In genomic region chr6:122764446-122765297, GRCm38 (mm10) we compare ENCODE assay signal across 8 mouse cellular contexts. TPM values are rescaled to one million over a fixed set of nuclear protein-coding genes. Genes with fewer than 3 reads are reported as not detected.
DNase-seq lines count a peak whose midpoint lies in the region; ATAC-seq and TF ChIP-seq lines count a peak whose summit lies in the region.

No protein-coding gene starts in this region.

- peaks cover 25% of the 10 kb centered on the region for H3K27me3 ChIP-seq in kidney, embryonic 14.5 days (ENCODE audit: control insufficient read depth, insufficient read depth, low read length)
- 0 out of 2 replicates have a peak, but pooled peaks cover 5% of the 10 kb centered on the region for H3K27me3 ChIP-seq in forebrain, embryonic 15.5 days
- no peaks in the 10 kb centered on the region for H3K27me3 ChIP-seq in hindbrain, postnatal 0 days (ENCODE audit: insufficient read depth, low read length)
- H3K27me3 ChIP-seq in limb, embryonic 14.5 days (ENCODE audit: control insufficient read depth, insufficient read depth, low read length) = no peaks in the 10 kb centered on the region
- H3K27me3 ChIP-seq in neural tube, embryonic 12.5 days (replicated peaks) = peaks cover 4% of the 10 kb centered on the region; the same call in 1 of the 2 replicates

- H3K36me3 ChIP-seq in kidney, embryonic 14.5 days (ENCODE audit: control insufficient read depth, insufficient read depth, low read length) = no peaks in the 10 kb centered on the region
- no peaks in the 10 kb centered on the region for H3K36me3 ChIP-seq in forebrain, embryonic 15.5 days
- H3K36me3 ChIP-seq in hindbrain, postnatal 0 days (ENCODE audit: insufficient read depth, low read length) = no peaks in the 10 kb centered on the region
- no peaks in the 10 kb centered on the region for H3K36me3 ChIP-seq in limb, embryonic 14.5 days (ENCODE audit: control insufficient read depth, insufficient read depth, low read length)
- no peaks in the 10 kb centered on the region for H3K36me3 ChIP-seq in neural tube, embryonic 12.5 days

- H3K9ac ChIP-seq in kidney, embryonic 14.5 days (ENCODE audit: low read depth, low read length) = peak overlapping the region; percentile 37
- peak overlapping the region; percentile 75 for H3K9ac ChIP-seq in forebrain, embryonic 15.5 days (replicated peaks)
- peak overlapping the region; percentile 60 for H3K9ac ChIP-seq in hindbrain, postnatal 0 days (replicated peaks; ENCODE audit: low read length)
- H3K9ac ChIP-seq in limb, embryonic 14.5 days (ENCODE audit: low read depth, low read length, severe bottlenecking) = peak overlapping the region; percentile 57
- H3K9ac ChIP-seq in neural tube, embryonic 12.5 days = peak overlapping the region; percentile 57

- no peak for TF ChIP-seq CTCF in hindbrain, postnatal 0 days (IDR thresholded peaks at IDR 0.05; ENCODE audit: low read depth)

- peak overlapping the region; percentile 41 for H3K4me3 ChIP-seq in kidney, embryonic 14.5 days (ENCODE audit: low read length)
- H3K4me3 ChIP-seq in forebrain, embryonic 15.5 days = peak overlapping the region; percentile 65
- H3K4me3 ChIP-seq in hindbrain, postnatal 0 days (ENCODE audit: low read length) = peak overlapping the region; percentile 41
- peak overlapping the region; percentile 48 for H3K4me3 ChIP-seq in limb, embryonic 14.5 days (replicated peaks; ENCODE audit: low read length)
- peak overlapping the region; percentile 40 for H3K4me3 ChIP-seq in neural tube, embryonic 12.5 days

- H3K9me3 ChIP-seq in kidney, embryonic 14.5 days (ENCODE audit: control insufficient read depth, low read length) = no peaks in the 10 kb centered on the region
- H3K9me3 ChIP-seq in forebrain, embryonic 15.5 days = no peaks in the 10 kb centered on the region
- no peaks in the 10 kb centered on the region for H3K9me3 ChIP-seq in hindbrain, postnatal 0 days (ENCODE audit: low read length)
- H3K9me3 ChIP-seq in limb, embryonic 14.5 days (ENCODE audit: control insufficient read depth, low read length) = no peaks in the 10 kb centered on the region
- no peaks in the 10 kb centered on the region for H3K9me3 ChIP-seq in neural tube, embryonic 12.5 days

- peak overlapping the region; percentile 98 for H3K4me2 ChIP-seq in kidney, embryonic 14.5 days (replicated peaks; ENCODE audit: low read depth, low read length)
- H3K4me2 ChIP-seq in forebrain, embryonic 15.5 days (replicated peaks) = peak overlapping the region; percentile 92
- H3K4me2 ChIP-seq in hindbrain, postnatal 0 days (ENCODE audit: low read depth, low read length) = peak overlapping the region; percentile 77
- peak overlapping the region; percentile 85 for H3K4me2 ChIP-seq in limb, embryonic 14.5 days (replicated peaks; ENCODE audit: low read depth, low read length, severe bottlenecking)
- H3K4me2 ChIP-seq in neural tube, embryonic 12.5 days (replicated peaks) = peak overlapping the region; percentile 82

- no peak for DNase-seq in kidney, adult 9 months
- DNase-seq in hindbrain, postnatal 0 days (ENCODE audit: low spot score) = peak; percentile 92
- peak; percentile 70 for DNase-seq in limb, embryonic 14.5 days (ENCODE audit: low spot score)
- peak; percentile 54 for DNase-seq in thymus, postnatal 25 days

- no peak for TF ChIP-seq POLR2A in limb, embryonic 14.5 days (IDR thresholded peaks at IDR 0.05; ENCODE audit: borderline replicate concordance, extremely low read depth, insufficient read depth, insufficient read length)

- WGBS in kidney, embryonic 14.5 days = under 1% methylated on average over 56 of the region's 56 CpGs
- WGBS in forebrain, embryonic 15.5 days = under 1% methylated on average over 56 of the region's 56 CpGs
- WGBS in hindbrain, postnatal 0 days = under 1% methylated on average over 56 of the region's 56 CpGs
- WGBS in limb, embryonic 14.5 days = under 1% methylated on average over 55 of the region's 56 CpGs
- WGBS in neural tube, embryonic 12.5 days = under 1% methylated on average over 56 of the region's 56 CpGs

- H3K4me1 ChIP-seq in kidney, embryonic 14.5 days (ENCODE audit: control insufficient read depth, insufficient read depth, low read length) = 0 out of 2 replicates have a peak, but pooled peaks cover 5% of the 10 kb centered on the region
- peaks cover 18% of the 10 kb centered on the region for H3K4me1 ChIP-seq in forebrain, embryonic 15.5 days
- H3K4me1 ChIP-seq in hindbrain, postnatal 0 days (ENCODE audit: insufficient read depth, low read length) = 0 out of 2 replicates have a peak, but pooled peaks cover under 1% of the 10 kb centered on the region
- peaks cover 26% of the 10 kb centered on the region for H3K4me1 ChIP-seq in limb, embryonic 14.5 days (ENCODE audit: control insufficient read depth, insufficient read depth, low read length)
- H3K4me1 ChIP-seq in neural tube, embryonic 12.5 days = peaks cover 11% of the 10 kb centered on the region; the same call in 1 of the 2 replicates

- ATAC-seq in kidney, embryonic 14.5 days (ENCODE audit: low FRiP score, low TSS enrichment) = peak; percentile 65
- peak; percentile 34; the same call in 1 of the 2 replicates for ATAC-seq in cerebellum, adult (ENCODE audit: insufficient number of reproducible peaks, low FRiP score, low TSS enrichment)
- peak; percentile 90 for ATAC-seq in forebrain, embryonic 15.5 days (replicated peaks)
- peak; percentile 91 for ATAC-seq in hindbrain, postnatal 0 days
- ATAC-seq in limb, embryonic 14.5 days (ENCODE audit: low FRiP score, low read depth) = peak; percentile 65; the same call in 1 of the 2 replicates
- peak; percentile 87 for ATAC-seq in neural tube, embryonic 12.5 days (ENCODE audit: low FRiP score, low read depth)

- no peak overlapping the region for H3K27ac ChIP-seq in kidney, embryonic 14.5 days (ENCODE audit: low read depth, low read length)
- H3K27ac ChIP-seq in forebrain, embryonic 15.5 days (replicated peaks) = peak overlapping the region; percentile 85
- H3K27ac ChIP-seq in hindbrain, postnatal 0 days = peak overlapping the region; percentile 88
- peak overlapping the region; percentile 73 for H3K27ac ChIP-seq in limb, embryonic 14.5 days (replicated peaks; ENCODE audit: low read depth, low read length)
- peak overlapping the region; percentile 37; the same call in 1 of the 2 replicates for H3K27ac ChIP-seq in neural tube, embryonic 12.5 days

RNA-seq across cellular contexts. Expression of gene Slc2a3, which starts 36.8 kb away (rescaled TPM):
- polyA plus RNA-seq in kidney, embryonic 14.5 days (2014; fragmentation: Nextera tagmentation; extraction: Ambion mirVana) = 2.9 and 5.8 TPM in 2 replicates
- polyA plus RNA-seq in forebrain, embryonic 15.5 days (2015; fragmentation: Nextera tagmentation; extraction: Ambion mirVana) = 19.9 and 20.5 TPM in 2 replicates
- total RNA-seq in hindbrain, postnatal 0 days (2014; rRNA removed) = 108 and 129 TPM in 2 replicates
- polyA plus RNA-seq in hindbrain, postnatal 0 days (2015; fragmentation: Nextera tagmentation; extraction: Ambion mirVana) = 48.9 and 49.7 TPM in 2 replicates
- polyA plus RNA-seq in limb, embryonic 14.5 days (2012; rRNA removed) = 46.5 and 48.2 TPM in 2 replicates
- polyA plus RNA-seq in limb, embryonic 14.5 days (2014; fragmentation: Nextera tagmentation; extraction: Ambion mirVana) = 71.6 and 78.8 TPM in 2 replicates
- polyA plus RNA-seq in neural tube, embryonic 12.5 days (2016; fragmentation: Nextera tagmentation; extraction: Ambion mirVana) = 22.6 and 26.1 TPM in 2 replicates

RNA-seq across cellular contexts. Expression of gene Foxj2, which starts 55.0 kb away (rescaled TPM):
- 4.1 and 7.8 TPM in 2 replicates for polyA plus RNA-seq in kidney, embryonic 14.5 days (2014; fragmentation: Nextera tagmentation; extraction: Ambion mirVana)
- polyA plus RNA-seq in forebrain, embryonic 15.5 days (2015; fragmentation: Nextera tagmentation; extraction: Ambion mirVana) = 6.4 and 6.8 TPM in 2 replicates
- 20.1 and 32.5 TPM in 2 replicates for total RNA-seq in hindbrain, postnatal 0 days (2014; rRNA removed)
- polyA plus RNA-seq in hindbrain, postnatal 0 days (2015; fragmentation: Nextera tagmentation; extraction: Ambion mirVana) = 5.9 and 6.9 TPM in 2 replicates
- polyA plus RNA-seq in limb, embryonic 14.5 days (2012; rRNA removed) = 13.4 and 15.1 TPM in 2 replicates
- 9.3 and 11.8 TPM in 2 replicates for polyA plus RNA-seq in limb, embryonic 14.5 days (2014; fragmentation: Nextera tagmentation; extraction: Ambion mirVana)
- polyA plus RNA-seq in neural tube, embryonic 12.5 days (2016; fragmentation: Nextera tagmentation; extraction: Ambion mirVana) = 5.5 TPM in 2 replicates

RNA-seq across cellular contexts. Expression of gene Nanog, which starts 57.4 kb away (rescaled TPM):
- polyA plus RNA-seq in kidney, embryonic 14.5 days (2014; fragmentation: Nextera tagmentation; extraction: Ambion mirVana) = 0.13 TPM in 1 of 2 replicates, not detected in the other
- polyA plus RNA-seq in forebrain, embryonic 15.5 days (2015; fragmentation: Nextera tagmentation; extraction: Ambion mirVana) = 0.09 and 0.29 TPM in 2 replicates
- total RNA-seq in hindbrain, postnatal 0 days (2014; rRNA removed) = not detected in 2 replicates
- 0.15 and 0.16 TPM in 2 replicates for polyA plus RNA-seq in hindbrain, postnatal 0 days (2015; fragmentation: Nextera tagmentation; extraction: Ambion mirVana)
- 0.40 and 0.47 TPM in 2 replicates for polyA plus RNA-seq in limb, embryonic 14.5 days (2012; rRNA removed)
- 0.21 and 0.37 TPM in 2 replicates for polyA plus RNA-seq in limb, embryonic 14.5 days (2014; fragmentation: Nextera tagmentation; extraction: Ambion mirVana)
- 0.09 and 0.17 TPM in 2 replicates for polyA plus RNA-seq in neural tube, embryonic 12.5 days (2016; fragmentation: Nextera tagmentation; extraction: Ambion mirVana)

Comparison
In these comparisons a context has a peak if more than half of its experiments do, and no peak if none do; other contexts are left out.
1. ATAC-seq: peak in every context shown above with its lines; median percentile 91 in hindbrain, postnatal 0 days; 90 in forebrain, embryonic 15.5 days; 87 in neural tube, embryonic 12.5 days; 65 in kidney, embryonic 14.5 days; 65 in limb, embryonic 14.5 days; 34 in cerebellum, adult.